Mouse (Mus musculus) right cerebral cortex, postnatal 14 days (tissue): Measurements from ENCODE around the gene Smyd3.
A peak's percentile ranks its signal among the peaks of the same experiment; 100 is the strongest.

Experiments used
- DNase-seq: peaks from one replicate; pipeline ENCODE4 v3.0.0; 2022

Smyd3 gene

DNA sequence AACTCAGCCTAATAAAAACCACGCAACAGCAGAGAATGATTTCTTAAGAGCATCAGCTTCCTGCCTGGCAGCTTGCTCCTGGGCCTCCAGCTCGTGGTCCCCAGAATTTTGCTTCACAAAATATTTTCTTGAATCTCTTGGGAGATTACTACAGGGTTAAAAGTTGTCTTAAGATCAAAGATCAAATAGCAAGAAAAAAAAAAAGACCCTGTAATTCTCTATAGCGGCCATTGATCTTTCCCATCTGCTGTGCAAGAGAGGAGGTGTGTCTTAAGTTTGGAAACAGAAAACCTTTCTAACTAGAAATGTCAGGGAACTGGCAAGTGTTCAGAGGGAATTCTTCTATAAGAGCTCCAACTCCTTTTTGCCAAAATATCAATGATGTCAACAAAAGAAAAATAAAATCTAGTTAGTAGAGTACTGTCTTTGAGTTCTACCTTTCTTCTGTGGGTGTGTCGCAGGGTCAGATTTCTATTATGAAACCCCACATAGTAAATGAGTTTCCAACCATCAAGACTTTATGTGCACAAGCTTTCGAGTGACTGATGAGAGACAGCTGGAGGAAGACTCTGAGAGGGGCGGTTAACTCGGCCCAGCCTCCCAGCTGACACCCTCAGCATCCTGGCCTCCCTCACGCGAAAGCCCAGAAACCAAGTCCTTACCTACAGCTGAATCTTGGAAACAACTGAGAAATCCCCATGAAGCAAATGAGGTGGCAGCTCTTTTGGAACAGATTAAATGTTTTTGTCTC is 59.4 kb downstream of the Smyd3 start:
- no peak for DNase-seq

DNA sequence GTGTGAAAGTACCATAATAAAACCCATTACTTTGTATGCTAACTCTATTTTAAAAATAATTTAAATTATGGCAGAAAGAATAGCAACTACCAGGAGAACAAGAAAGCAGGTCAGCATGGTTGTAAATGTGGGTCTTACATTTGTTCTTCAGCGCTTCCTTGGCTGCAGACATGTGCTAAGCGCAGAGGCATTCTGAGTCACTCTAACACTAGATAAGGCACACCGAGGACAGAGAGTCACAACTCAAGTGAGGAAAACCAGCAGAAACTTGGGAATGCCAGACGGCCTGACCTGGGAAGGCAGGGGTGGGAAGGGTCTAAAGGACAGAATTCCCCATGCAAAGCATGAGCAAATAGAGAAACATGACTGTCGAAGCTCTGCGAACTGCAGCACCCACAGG is 63.2 kb downstream of the Smyd3 start:
- DNase-seq, result no peak

DNA sequence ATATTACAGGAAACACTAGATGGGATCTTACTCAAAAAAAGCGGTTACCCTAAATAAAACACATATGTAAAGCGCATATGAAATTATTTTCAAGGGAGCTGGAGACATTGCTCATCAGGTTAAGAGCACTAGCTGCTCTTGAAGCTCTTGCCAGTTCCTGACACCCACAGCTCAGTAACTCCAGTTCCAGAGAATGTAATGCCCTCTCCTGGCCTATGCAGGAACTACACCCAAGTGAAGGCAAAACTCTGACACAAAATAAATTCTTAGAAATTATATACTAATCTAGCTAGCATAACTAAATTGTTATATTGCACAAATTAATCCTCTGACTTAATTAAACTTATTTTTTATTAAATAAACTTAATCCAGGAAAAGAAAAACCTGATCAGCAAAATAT is 66.6 kb downstream of the Smyd3 start:
- DNase-seq, result peak; percentile 35

DNA sequence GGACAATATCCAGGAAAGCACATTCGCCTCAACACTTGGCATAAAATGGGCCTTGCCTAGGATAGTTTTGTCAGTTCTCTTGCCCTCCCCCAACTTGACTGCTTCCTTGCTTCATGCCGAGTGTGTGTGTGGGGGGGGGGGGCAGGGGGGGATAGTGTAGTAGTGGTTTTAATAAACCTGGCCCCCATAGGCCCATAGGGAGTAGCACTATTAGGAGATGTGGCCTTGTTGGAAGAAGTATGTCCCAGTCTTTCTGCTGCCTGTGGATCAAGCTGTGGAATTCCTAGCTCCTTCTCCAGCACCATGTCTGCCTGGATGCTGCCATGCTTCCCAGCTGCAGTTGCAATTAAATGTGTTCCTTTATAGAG is 71.0 kb downstream of the Smyd3 start:
- DNase-seq, result no peak

DNA sequence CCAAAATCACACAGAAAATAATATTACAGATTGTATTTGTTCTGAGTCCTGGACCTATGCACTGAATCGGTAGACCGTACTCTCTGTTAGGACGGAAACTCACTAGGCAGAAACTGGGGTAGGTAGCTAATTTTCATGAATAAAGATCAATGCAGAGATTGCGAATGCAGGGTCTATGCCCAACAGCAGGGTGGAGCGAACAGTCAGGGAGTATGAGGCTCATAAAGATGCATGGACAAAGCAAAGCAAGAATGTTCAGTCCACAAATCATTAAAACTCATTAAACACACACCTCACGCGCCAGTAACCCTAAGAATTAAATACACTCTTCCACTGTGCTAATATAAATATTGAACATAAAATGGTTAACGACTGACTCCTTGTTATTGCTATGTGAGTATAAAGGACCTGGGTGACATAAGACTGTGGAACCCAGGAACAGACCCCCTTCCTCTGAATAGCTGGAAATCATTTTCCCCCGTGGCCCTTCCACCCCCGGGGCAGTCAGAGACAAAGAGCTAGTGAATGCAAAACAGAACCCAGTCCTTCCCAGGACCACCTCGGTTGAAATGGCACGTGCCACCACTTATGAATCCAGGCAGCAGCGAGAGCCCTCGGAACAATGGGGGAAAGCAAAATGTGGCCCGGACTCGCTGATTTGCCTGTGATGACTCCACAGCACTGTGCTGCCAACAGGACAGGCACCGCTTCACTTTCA is 71.6 kb downstream of the Smyd3 start:
- no peak for DNase-seq

DNA sequence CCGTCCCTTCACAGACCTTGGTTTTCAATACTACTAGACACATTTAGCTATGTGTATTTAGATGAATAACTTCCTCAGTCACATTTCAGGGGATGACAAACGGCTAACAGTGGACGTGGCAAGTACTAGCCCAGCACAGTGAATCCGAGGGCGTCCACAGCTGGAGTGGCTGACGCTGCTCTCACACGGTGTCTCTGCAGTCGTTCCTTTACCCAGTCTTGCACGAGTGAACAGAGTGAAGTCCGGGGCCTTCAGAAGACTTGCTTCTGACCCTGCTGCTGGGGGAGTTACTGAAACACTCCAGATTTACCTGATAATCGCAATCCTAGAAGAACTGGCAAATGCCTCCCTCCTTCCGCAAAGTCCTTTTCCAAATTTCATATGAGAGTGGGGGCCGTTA is 74.0 kb downstream of the Smyd3 start:
- DNase-seq, result no peak

DNA sequence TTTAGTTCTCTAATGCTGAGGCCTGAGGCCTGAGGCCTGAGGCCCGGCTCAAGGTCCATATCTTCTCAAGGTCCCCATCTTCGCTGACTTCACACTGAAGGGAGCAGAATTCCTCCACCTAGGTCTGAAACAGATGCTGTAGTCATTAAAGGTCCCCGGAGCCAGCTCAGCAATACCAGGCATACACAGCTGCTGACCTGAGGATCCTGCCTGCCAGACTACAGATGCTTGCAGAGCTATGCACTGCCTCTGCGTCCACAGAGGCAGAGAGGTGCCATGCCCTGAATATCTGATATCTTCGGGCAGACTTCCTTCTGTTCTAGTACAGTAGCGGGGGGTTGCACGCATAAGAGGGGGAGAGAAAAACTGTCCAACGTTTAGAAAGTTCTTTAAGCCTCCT is 74.4 kb downstream of the Smyd3 start:
- DNase-seq, result no peak

DNA sequence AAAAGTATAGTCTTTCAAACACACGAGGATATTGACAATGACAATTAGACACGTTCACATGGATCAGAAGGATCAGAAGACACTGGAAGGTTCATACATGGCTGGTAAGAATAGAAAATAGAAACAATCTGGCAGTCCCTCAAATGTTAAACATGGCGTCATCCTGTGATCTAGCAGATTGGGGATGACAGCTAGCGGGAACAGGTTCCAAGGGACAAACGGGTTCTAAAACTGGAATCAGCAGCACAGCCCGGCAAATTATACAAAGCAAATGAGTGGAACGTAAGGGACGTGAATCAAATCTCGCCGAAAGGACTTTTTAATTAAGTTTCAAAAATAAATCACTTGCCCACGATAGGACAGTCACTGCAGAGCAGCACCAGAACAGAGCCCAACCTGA is 81.2 kb downstream of the Smyd3 start:
- no peak for DNase-seq

DNA sequence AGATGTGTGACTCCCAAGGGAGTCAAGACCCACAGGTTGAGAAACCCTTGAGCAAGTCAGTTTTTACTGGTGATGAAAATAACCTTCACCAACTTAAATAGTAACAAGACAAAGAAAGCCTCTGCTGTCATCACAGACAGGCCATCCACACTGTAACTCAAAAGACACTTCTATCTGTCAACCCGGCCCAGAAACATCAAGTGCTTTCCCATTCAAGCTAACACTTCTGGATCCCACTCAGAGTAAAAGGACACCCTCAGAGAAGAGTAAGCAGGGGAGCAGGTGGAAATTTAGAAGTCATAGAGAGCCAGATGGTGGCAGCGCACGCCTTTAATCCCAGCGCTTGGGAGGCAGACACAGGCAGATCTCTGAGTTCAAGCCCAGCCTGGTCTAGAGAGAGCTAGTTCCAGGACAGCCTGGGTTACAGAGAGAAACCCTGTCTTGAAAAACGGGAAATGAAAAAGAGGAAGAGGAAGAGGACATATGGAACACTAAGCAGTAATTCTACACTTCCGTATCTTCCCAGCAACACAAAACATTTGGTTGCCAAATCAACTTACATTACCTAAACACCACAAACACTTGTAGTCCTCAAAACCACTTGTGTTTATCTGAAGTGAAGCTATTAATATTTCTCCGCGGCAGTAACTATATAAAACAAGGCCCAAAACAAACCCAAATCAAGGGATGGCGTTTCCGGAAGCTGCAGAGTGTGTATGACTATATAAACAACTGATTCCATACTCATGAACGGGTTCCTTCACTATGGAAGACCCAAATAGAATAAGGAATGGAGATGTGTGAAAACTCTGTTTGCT is 83.2 kb downstream of the Smyd3 start:
- no peak for DNase-seq

DNA sequence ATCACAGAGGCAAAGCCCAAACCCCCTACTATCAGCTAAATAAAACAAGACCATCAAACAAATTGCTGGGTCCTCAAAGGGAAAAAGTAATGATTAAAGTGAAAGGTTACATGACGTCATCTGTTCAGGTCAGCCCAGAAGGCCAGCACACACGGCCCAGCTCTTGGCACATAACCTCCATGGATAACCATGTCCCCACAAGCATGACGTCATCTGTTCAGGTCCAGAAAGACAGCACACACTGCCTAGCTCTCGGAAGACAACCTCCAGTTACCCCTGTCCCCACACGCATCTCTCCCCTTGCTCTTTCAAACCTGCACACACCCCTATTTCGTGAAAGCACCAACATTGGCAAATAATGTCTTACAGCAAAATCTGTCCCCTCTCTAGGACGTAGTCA is 84.0 kb downstream of the Smyd3 start:
- no peak for DNase-seq

DNA sequence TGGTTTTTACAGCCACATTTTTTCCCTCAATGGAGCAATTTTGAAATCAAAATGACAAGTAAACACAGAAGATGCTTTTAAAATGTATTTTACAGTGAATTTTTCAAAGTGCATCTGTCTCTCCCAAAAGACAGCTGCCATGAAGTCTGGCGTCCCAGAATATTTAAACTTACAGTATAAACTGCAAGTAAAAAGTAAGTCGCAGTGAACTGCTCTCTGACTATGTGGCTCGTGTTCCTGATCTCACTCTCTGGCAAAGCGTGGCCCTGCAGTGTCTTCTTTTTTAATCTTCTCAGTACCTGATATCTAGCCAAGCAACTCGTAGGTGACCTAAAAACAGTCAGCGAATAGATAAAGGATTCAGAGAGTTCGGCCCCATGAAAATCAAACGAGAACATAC is 84.5 kb downstream of the Smyd3 start:
- DNase-seq, result no peak

DNA sequence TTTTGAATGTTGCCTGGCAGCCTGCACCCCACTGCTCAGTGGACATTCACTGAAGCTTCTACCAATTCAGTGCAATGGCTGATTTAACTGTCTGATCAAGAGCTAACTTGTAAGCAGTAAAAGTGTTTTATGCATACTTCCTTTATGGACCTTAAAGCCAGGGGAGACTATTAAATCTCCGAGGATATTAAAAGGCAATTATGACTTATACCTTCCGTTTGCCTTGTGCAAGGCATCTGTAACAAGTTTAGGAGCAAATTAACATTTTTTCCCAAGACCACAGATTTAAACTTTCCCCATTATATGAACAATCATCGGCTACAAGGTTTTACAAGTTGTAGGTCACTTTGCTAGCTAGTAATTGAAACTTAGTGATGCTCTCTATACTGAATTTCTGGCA is 87.8 kb downstream of the Smyd3 start:
- no peak for DNase-seq

DNA sequence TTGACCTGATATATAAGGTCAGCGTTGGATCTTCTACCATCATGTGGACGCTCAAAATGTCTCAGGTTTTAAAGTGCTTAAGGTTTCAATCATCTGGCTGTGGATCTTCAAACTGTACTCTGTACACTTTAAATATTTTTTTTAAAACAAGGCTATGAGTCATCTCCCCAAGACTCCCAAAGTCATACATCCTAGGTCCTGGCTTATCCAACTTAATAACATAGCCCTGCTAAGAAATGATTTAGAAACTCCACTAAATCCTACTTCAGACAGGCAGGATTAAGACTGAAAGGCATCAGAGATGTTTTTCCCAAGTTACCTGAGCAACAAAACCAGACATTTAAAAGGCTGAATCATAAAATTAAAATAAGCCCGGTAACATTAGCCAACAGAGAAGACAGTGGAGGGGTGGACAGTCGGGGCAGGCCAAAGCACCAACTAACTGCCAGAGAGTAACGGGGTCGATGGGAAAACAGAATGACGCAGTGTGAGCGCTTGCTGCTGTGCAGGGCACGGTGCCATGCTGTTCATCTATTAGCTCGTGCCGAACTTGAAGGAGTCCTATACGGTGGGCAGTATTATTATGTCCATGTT is 92.9 kb downstream of the Smyd3 start:
- no peak for DNase-seq

DNA sequence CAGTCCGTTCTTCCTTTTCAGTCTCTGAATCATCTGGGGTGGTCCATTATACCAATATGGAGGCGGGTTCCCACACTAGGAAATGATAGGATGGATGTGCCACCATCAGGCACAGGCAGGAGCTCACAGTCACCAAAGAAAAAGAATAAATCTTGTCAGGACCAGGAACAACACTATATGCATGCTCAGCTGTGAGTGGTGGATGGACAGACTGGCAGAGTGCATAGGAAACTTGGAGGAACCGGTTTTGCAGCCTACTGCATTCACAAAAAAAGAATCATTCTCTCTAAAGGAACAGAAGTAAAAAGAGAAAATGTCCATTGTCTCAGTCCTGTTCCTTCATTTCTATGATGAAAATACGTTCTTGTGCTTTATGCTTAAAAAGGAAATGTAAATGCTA is 98.8 kb downstream of the Smyd3 start:
- DNase-seq, result no peak

DNA sequence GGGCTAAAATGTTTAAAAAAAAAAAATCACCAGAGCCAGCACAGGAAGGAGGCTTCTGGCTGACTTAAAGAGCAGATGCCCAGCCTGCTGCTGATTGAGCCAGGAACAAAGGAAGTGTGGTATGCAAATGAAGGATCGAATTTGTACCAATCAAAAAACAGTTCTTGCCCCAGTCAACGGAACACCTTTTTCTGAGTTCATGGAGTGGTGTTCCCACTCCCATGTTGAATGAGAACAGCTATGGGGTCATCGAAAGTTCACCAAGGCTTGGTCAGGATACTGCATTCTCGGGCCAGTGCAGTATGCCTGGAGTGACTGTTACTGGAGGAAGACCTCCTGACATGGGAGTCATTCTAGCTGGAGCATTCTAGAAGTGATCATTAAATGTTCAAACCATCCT is 109.8 kb downstream of the Smyd3 start:
- no peak for DNase-seq

DNA sequence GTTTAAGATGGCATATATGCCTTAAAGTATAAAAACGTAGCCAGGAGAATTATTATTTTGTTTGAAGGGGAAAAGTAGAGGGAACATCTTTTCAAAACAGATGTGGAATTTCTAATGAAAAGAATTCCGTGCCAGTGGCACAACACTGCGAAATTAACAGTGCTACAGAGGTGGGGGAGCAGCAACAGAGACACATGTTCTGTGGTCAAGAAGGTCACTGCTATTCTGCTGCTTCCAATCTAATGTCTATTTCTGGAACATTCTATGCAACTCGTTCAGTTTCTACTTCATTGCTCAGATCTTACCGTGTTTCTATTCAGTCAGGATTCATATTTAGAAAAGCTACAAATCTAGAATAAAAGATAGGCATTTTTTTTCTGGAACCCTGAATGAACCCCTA is 117.0 kb downstream of the Smyd3 start:
- no peak for DNase-seq

DNA sequence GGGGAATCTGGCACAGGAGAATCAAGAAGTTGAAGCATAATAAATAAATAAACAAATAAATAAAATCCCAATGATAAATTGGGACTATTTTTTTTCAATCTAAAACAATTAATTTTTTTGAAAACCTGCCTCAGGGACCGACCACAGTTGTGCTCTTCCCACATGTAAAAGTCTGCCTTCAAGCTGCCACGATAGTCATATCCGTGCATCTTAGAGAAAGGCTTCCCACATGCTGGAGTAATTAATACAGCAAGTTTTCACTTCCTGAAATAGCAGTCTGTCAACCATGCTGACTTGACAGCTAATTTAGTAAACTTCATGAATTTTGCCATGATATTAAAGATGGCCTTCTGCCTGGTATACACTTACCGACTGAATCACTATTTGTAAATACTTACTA is 119.2 kb downstream of the Smyd3 start:
- no peak for DNase-seq

DNA sequence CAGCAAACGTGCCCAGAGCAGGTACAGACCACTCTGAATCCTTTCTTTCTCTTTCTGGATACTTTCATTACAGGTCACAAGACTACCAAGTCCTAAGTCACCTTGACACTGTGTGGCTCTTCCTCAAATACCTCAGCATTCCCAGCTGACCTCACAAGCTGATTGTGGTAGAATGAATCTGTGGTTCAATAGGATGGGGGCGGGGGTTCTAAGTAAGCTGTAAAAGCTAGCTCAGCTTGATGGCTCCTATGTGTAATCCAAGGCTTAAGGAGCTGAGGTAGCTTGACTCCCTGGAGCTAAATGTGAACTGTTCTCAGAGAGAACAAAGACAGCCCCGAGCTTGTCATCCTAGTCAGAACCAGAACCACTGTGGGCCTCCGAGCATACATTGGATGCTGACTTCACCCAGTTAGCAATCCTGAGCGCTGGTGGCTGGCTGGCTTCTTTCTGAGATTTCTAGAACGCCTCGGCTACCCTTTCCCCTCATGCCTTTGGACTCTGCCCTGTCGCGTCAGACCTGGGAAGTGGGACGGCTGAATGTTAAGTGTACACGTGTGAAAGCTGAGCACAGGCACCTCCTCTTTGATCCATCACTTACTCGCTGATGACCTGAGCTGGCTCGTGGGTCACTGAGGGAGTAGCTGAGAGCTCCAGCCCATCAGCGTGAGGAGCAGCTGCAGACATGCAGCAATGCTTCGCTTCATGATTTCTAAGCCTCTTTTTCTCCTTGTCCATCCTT is 131.4 kb downstream of the Smyd3 start:
- DNase-seq, result no peak

DNA sequence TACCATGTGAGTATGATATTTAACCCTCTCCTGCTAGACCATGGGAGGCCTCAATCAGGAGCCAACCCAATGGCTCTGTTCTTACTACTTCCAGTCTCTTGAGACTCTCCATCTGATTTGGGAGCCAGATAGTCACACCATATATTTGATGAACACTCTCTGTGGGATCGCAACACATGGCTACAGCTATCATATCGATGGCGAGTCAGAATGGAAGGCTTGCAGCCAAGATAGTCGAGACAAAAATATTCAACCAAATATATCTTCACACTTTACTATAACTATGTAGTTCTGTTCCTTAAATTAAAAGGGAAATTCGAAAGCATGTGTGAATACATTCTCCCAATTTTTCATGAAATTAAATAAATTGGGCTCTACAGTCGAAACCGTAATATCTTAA is 132.2 kb downstream of the Smyd3 start:
- DNase-seq, result no peak

DNA sequence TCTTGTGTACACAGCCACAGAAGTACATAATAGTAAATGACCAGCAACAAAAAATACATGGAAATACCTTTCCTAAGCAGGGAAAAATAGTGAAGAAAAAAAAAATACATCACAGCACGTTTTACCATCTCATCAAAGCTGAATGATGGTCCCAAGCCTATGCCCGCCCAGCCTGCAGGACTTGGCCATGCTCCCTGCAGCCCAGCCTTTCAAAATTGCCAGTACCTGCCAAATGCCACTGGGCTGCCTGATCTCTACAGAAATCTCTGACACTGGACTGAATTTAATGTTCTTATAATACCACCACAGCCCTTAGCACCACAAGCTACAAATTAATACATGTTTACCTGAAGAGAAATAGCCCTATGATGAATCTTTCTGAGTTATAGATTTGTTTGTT is 133.5 kb downstream of the Smyd3 start:
- DNase-seq, result no peak

DNA sequence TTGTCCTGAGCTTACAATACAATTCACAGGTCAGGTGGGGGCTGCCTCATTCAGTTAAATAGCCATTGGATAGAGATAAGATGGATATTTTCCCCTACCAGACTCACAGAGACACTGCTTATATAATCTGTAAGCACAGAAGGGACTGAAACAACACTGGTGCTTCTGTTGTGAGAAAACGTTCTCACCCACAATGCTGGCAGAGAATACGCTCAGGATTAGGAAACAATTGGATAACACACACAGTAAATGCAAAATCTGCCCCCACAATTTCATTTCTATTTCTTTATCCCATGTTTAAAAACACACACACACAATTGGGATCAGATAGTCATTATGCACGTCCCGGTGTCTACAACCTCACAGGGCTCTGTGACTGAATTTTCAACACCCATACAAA is 139.7 kb downstream of the Smyd3 start:
- DNase-seq, result no peak

DNA sequence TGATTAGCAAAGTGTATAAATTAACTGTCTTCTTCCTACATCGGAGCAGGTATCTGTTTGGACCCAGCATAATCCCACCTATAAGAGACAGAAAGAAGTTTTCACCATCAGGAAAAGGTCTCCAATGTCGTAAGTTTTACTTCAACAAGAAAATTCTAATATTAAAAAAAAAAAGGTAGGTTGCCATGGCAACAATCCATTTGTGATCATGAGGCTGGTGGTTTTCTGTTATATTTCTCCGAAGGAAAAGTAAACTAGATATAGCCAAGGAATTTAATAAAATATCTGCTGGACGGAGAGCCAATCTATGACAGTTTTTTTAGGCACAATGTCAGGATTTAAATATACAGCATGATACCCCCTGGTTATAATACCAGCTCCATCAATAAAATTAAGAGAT is 142.9 kb downstream of the Smyd3 start:
- DNase-seq, result no peak

DNA sequence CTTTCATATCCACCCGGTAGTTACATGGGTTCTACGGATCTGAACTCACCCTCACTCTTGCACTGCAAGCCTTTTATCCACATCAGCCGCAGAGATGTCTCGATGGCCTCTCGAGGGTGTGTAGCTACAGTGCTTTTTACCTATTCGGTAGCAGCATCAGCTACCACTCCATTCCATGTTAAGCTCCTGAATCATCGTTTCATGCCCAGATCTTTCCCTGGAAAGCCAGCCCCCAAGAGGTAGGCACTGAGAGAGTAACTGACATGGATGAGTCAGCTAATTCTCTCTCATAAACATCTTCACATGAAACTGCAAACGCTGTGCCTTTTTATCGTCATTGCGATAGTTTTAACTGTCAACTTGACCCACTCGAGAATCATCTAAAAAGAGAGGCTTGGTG is 143.9 kb downstream of the Smyd3 start:
- DNase-seq, result no peak
